Mouse (Mus musculus): ENCODE data around the gene Inhbb.

Inhbb gene

GRCm38 (mm10) chr1:119421576-119422421, at the start of gene Inhbb:
Gene Inhbb (minus strand): TSS chr1:119422248.
- DNase-seq (ENCODE audit: low read depth), result no peak

- DNase-seq (ENCODE audit: low read depth), result peak; percentile 54
Observed at GRCm38 (mm10) chr1:119463386-119463785, 41.3 kb upstream of the Inhbb start.

GRCm38 (mm10) chr1:119460062-119460461, 38.0 kb upstream of the Inhbb start:
- DNase-seq (ENCODE audit: low read depth), result no peak

- DNase-seq (ENCODE audit: low read depth), result peak; percentile 39
Observed at GRCm38 (mm10) chr1:119457993-119458605, 36.1 kb upstream of the Inhbb start.

GRCm38 (mm10) chr1:119457528-119457855, 35.4 kb upstream of the Inhbb start:
- no peak for DNase-seq (ENCODE audit: low read depth)

- no peak for DNase-seq (ENCODE audit: low read depth)
Observed at GRCm38 (mm10) chr1:119456671-119457527, 34.9 kb upstream of the Inhbb start.

- no peak for DNase-seq (ENCODE audit: low read depth)
Observed at GRCm38 (mm10) chr1:119453731-119454130, 31.7 kb upstream of the Inhbb start.

GRCm38 (mm10) chr1:119451417-119451816, 29.4 kb upstream of the Inhbb start:
- DNase-seq (ENCODE audit: low read depth), result no peak

GRCm38 (mm10) chr1:119450651-119451345, 28.8 kb upstream of the Inhbb start:
- DNase-seq (ENCODE audit: low read depth), result no peak

GRCm38 (mm10) chr1:119446753-119447283, 24.8 kb upstream of the Inhbb start:
- no peak for DNase-seq (ENCODE audit: low read depth)

- no peak for DNase-seq (ENCODE audit: low read depth)
Observed at GRCm38 (mm10) chr1:119443591-119444350, 21.7 kb upstream of the Inhbb start.

GRCm38 (mm10) chr1:119442901-119443300, 20.9 kb upstream of the Inhbb start:
- DNase-seq (ENCODE audit: low read depth), result no peak

- no peak for DNase-seq (ENCODE audit: low read depth)
Observed at GRCm38 (mm10) chr1:119438105-119438637, 16.1 kb upstream of the Inhbb start.

GRCm38 (mm10) chr1:119437401-119437800, 15.4 kb upstream of the Inhbb start:
- no peak for DNase-seq (ENCODE audit: low read depth)

GRCm38 (mm10) chr1:119424141-119424860, 2.3 kb upstream of the Inhbb start:
- no peak for DNase-seq (ENCODE audit: low read depth)

GRCm38 (mm10) chr1:119423510-119423909, 1.5 kb upstream of the Inhbb start:
- DNase-seq (ENCODE audit: low read depth), result no peak

- DNase-seq (ENCODE audit: low read depth), result no peak
Observed at GRCm38 (mm10) chr1:119422460-119423015, 490 bp upstream of the Inhbb start.

GRCm38 (mm10) chr1:119420984-119421575, 968 bp downstream of the Inhbb start:
- no peak for DNase-seq (ENCODE audit: low read depth)
